Mouse (Mus musculus): ENCODE results near the gene Ulk4. TPM values are rescaled to one million over a fixed set of nuclear protein-coding genes. Genes with fewer than 3 reads are reported as not detected.

Ulk4 gene
- total RNA-seq, 1 experiment from 2014 or later, result 4.0 TPM

GRCm38 (mm10) chr9:121301041-121301920 is 24.3 kb upstream of the Ulk4 start:
- 0 out of 2 replicates have a peak, but pooled peaks have one; percentile 22 for ATAC-seq (ENCODE audit: extremely low read depth, insufficient number of reproducible peaks, low FRiP score, poor library complexity, severe bottlenecking)

DNA sequence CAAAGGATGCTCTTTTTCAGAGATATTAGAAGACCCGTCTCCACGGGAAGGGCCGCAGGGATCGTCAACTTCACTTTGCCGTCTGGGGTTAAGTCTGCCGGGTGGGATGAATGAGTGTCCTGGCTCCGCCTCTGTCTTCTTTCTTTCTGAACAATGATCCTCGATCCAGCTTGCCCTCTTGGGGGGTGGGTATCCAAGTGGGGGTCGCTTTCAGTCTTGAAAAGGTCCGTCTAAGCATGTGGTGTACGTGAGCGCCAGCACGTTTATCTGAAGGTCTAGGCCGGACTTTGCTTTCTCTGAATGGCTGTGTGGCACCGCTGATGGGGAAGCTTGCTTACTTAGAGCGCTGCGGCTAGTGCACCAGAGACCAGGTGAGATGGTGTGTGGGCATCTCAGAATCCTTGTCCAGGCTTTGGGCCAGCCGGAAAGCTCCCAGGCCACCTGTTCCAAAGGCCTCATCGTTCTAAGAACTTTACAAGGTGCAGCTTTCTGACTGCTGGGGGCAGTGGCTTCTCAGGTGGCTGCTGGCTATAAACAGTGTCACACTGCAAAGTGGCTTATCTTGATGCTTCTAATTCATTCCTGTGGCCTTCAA is 23.1 kb upstream of the Ulk4 start:
- no peak for ATAC-seq (ENCODE audit: extremely low read depth, insufficient number of reproducible peaks, low FRiP score, poor library complexity, severe bottlenecking)

DNA sequence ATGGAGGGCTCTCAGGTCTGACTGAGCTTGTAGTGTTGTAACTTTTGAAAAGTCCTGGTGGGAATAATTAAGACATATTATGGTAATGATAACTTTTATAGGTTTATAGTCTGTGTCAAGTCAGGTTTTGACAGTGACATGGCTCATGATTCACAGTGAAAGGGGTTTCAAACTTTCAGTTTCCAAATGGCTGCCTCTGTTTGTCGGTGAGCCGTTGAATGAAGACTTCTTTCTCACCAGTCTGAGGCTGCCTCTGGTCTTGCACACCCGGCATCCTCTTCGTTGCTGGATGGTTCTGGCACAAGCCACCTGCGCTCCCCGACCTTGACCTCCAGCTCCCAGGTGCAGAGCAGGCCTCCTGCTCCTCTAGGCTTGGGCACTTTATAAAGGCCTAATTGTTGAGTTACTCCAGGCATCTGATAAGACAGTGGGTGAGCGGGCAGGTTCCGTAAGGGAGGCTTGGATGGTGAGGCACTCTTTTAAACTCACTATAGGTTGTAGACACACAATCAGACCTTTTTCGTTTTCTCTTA is 22.3 kb upstream of the Ulk4 start:
- no peak for ATAC-seq (ENCODE audit: extremely low read depth, insufficient number of reproducible peaks, low FRiP score, poor library complexity, severe bottlenecking)

DNA sequence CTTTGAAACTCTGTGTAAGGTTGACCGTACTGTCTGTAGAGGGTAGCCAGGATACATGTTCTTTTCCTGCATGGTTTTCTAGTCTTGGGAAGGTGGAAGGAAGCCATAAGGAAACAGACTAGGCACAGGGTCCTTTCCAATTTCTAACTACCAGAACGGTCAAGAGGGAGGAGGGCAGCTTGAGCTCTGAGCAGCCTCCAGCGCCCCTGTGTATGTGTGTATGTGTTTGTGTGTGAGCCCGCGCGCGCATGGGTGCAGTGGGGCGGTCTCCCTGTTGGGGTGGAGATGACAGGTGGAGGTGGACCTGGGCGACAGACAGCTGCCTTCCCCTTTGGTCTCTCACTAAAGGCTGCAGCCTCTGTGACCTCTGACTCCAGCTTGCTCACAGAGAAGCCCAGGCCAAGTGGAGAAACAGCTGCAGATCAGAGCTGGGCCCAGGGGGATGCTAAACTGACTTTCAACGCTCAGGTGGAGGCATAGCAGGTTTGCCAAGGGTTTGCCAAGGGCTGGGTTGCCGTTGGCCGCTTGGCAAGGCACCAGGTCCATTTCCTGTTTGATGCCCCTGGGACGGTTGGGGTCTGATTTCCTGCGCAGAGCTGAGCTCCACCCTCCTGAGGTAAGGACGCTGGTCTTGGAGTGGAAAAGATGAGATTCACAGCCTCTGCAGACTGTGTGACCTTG is 21.6 kb upstream of the Ulk4 start:
- peak; percentile 26 for ATAC-seq (ENCODE audit: extremely low read depth, insufficient number of reproducible peaks, low FRiP score, poor library complexity, severe bottlenecking)

DNA sequence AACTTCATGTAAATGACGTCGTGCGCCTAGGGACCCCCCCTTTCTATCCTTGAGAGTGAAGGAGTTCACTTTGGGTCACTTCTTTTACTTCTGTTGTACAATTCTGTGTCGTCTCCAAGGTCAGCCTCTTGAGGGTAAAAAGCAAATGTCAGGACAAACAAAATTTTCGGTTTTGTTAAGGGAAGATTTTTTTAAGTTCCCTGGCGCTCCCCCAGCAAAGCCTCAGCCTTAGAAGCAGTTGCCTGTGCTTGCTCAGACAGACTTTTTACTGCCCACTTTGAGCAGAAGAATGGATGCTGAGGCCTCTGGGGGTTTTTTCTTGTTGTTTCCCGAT is 21.0 kb upstream of the Ulk4 start:
- ATAC-seq (ENCODE audit: extremely low read depth, insufficient number of reproducible peaks, low FRiP score, poor library complexity, severe bottlenecking), result no peak

- ATAC-seq (ENCODE audit: extremely low read depth, insufficient number of reproducible peaks, low FRiP score, poor library complexity, severe bottlenecking), result peak; percentile 37
Observed at GRCm38 (mm10) chr9:121297171-121298064, 20.4 kb upstream of the Ulk4 start, which contains the start of gene Trak1. Trak1 (plus strand) TSS chr9:121297502.

- ATAC-seq (ENCODE audit: extremely low read depth, insufficient number of reproducible peaks, low FRiP score, poor library complexity, severe bottlenecking), result no peak
Observed at GRCm38 (mm10) chr9:121295221-121295620, 18.2 kb upstream of the Ulk4 start.

DNA sequence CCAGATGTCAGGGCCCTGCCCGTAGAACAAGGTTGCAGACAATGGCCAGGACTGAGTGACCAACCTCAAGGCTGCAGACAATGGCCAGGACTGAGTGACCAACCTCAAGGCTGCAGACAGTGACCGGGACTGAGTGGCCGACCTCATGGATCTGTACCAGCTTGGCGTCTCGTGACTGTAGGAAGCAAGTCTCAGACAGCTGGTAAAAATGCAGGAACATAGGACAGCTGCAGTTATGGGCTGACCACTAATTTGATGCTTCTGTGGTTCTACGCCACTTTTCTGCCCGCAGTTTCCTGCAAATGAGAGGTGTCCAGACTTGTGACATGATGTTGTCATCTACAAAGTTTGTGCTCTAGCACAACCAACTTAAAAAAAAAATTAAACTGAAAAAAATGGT is 16.2 kb upstream of the Ulk4 start:
- no peak for ATAC-seq (ENCODE audit: extremely low read depth, insufficient number of reproducible peaks, low FRiP score, poor library complexity, severe bottlenecking)

GRCm38 (mm10) chr9:121291275-121291674 is 14.3 kb upstream of the Ulk4 start:
- ATAC-seq (ENCODE audit: extremely low read depth, insufficient number of reproducible peaks, low FRiP score, poor library complexity, severe bottlenecking), result no peak

- ATAC-seq (ENCODE audit: extremely low read depth, insufficient number of reproducible peaks, low FRiP score, poor library complexity, severe bottlenecking), result no peak
Observed at GRCm38 (mm10) chr9:121286325-121286901, 9.4 kb upstream of the Ulk4 start.

- ATAC-seq (ENCODE audit: extremely low read depth, insufficient number of reproducible peaks, low FRiP score, poor library complexity, severe bottlenecking), result peak; percentile 89
Observed at GRCm38 (mm10) chr9:121285341-121286324, 8.6 kb upstream of the Ulk4 start.

DNA sequence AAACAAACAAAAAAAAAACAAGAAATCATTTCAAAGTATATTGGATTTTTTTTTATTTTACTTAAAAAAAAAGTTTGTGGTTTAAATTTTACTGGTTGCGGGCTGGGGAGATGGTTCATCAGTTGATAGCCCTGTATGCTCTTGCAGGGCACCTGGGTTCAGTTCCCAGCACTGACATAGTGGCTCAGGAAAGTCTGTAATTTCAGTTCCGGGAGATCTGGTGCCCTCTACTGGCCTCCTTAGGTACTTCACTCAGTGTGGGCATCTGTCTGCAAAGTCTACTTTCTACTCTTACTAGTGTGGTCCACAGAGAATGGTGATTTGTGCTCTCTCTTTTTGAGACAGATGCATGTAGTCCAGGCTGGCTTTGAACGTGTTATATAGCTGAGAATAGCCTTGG is 7.4 kb upstream of the Ulk4 start:
- peak; percentile 58; the same call in 1 of the 2 replicates for ATAC-seq (ENCODE audit: extremely low read depth, insufficient number of reproducible peaks, low FRiP score, poor library complexity, severe bottlenecking)

DNA sequence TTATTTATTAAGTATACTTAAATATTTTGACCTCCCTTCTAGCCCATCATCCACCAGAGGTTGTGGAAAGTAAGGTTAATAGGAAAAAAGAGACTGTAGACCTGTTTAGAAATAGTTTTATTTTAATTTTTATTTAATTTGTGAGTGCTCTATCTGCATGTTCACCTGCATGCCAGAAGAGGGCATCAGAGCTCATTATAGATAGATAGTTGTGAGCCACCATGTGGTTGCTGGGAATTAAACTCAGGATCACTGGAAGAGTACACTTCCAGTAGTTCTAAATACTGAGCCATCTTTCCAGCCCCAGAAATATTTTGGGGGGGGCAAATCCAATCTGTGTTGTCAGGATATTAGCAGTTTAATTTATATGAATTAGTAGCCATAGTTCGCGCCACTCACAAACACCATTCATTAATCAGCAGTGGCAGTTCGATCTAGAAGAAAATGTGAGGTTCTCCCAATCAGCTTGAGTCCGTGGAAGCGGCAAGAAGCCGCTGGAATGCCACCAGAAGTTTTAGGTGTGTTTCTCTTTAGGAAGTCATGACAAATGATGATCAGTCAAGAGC is 6.7 kb upstream of the Ulk4 start:
- ATAC-seq (ENCODE audit: extremely low read depth, insufficient number of reproducible peaks, low FRiP score, poor library complexity, severe bottlenecking), result no peak

GRCm38 (mm10) chr9:121281891-121282290 is 4.9 kb upstream of the Ulk4 start:
- ATAC-seq (ENCODE audit: extremely low read depth, insufficient number of reproducible peaks, low FRiP score, poor library complexity, severe bottlenecking), result no peak

DNA sequence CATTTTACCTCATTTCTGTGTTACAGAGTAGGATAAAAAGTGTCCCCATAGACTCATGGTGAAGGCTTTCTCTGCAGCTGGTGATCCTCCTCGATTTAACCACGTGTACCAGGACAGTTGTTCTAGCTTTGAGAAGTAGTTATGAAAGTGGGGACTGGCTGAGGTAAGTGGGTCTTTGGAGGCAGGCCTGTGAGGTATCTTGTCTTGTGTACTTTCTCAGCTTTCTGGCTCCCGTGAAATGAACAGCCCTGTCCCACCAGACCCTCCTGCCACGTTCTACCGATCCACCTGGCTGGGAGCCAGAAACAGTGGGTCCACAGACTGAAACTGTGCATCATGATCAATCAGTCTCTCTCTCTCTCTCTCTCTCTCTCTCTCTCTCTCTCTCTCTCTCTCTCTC is 2.2 kb upstream of the Ulk4 start:
- no peak for ATAC-seq (ENCODE audit: extremely low read depth, insufficient number of reproducible peaks, low FRiP score, poor library complexity, severe bottlenecking)

DNA sequence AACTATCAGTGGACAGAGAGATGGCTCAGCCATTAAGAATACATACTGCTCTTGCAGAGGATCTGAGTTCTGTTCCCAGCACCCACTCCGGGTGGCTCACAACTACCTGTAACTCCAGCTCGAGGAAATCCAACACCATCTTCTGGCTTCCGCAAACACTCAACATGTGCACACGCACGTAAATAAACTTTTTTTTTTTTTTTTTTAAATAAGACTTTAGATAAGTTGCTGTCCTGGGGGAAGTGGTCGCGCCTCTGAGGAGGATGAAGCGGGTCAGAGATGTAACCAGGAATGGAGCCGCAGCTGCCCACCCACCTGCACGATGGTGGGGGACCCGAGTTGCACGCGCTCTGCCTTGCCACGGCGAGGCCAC is 266 bp downstream of the Ulk4 start:
- no peak for ATAC-seq (ENCODE audit: extremely low read depth, insufficient number of reproducible peaks, low FRiP score, poor library complexity, severe bottlenecking)

DNA sequence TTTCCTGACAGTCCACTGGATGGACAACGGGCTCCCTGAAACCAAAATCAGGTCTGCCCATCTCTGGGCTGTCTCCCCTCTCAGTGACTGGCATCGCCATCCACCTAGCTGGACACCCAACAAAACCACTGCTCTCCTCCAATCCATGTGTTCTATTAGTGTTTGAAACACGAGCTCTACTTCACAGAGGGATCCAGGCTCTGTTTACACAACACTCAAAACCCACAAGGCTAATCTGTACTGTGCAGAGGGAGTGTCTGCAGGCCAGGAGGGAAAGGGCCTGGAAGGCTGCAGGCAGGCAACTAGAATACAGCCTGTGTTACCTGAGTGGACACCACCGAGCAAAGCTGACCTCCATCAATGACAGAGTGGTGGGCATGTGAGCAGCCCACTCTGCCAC is 5.4 kb downstream of the Ulk4 start:
- ATAC-seq (ENCODE audit: extremely low read depth, insufficient number of reproducible peaks, low FRiP score, poor library complexity, severe bottlenecking), result no peak
